In the genomic region with DNA sequence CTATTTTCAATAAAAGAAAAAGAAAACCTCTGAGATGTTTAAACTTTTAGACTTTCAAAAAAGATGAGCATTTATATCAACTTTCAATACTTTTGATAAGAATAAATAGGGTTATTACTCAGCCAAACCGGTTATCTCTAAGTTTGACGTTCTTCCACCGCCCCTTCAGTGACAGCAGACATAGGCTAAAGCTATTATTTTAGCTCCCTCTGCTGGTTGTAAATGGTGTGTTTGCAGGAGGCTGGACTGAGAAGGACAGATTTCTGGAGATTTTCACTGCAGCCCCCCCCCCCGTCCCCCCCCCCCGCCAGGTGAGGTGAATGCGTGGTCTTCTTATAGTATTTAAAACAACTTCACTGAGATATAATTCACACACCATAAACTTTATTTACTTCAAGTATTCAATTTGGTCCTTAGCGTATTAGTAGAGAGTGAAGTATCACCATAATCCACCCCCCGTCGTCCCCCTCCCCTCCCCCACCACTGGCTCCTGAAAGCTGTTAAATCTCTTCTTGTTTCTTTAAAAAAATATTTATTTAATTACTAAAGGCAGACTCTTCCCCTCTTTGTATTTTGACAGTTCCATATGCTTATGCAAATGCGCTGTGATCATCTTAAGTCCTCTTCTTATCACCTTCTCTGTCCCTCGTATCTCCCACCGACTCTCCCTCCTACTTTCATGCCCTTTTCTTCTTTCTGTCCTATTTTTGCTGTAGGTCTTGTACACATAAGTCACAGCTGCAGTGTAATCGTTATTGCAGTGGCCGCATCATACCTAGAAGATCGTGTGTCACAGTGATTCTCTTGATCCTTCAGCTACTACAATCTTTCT, we compare ENCODE assay signal across 8 mouse cellular contexts. TPM values are rescaled to one million over a fixed set of nuclear protein-coding genes. Genes with fewer than 3 reads are reported as not detected.
DNase-seq lines count a peak whose midpoint lies in the region; ATAC-seq and TF ChIP-seq lines count a peak whose summit lies in the region.

No protein-coding gene starts in this region.

- no peak overlapping the region for H3K27ac ChIP-seq in cerebellum, adult 2 months (ENCODE audit: insufficient read depth, low read length)
- H3K27ac ChIP-seq in liver, postnatal 0 days (ENCODE audit: low read depth): no peak overlapping the region

- no peak for ATAC-seq in liver, postnatal 0 days

- 5% methylated on average over 14 of the region's 15 CpGs for WGBS in cerebellum, adult 2 months
- 17% methylated on average over 12 of the region's 15 CpGs for WGBS in liver, postnatal 0 days (ENCODE audit: insufficient replicate concordance)

- no peak overlapping the region for H3ac ChIP-seq in C2C12 (ENCODE audit: control insufficient read depth, insufficient read length, low read depth)

- no peaks in the 10 kb centered on the region for H3K4me1 ChIP-seq in cerebellum, adult 2 months (ENCODE audit: control insufficient read depth, insufficient read depth, low read length)
- H3K4me1 ChIP-seq in liver, postnatal 0 days (ENCODE audit: insufficient read depth): no peaks in the 10 kb centered on the region

- peaks cover 11% of the 10 kb centered on the region for H3K27me3 ChIP-seq in C2C12 (ENCODE audit: control insufficient read depth, insufficient read depth, insufficient read length)
- H3K27me3 ChIP-seq in cerebellum, adult 2 months (ENCODE audit: control insufficient read depth, insufficient read depth, low read length): no peaks in the 10 kb centered on the region
- no peaks in the 10 kb centered on the region for H3K27me3 ChIP-seq in liver, postnatal 0 days (ENCODE audit: insufficient read depth, low read length)

- no peaks in the 10 kb centered on the region for H3K36me3 ChIP-seq in C2C12 (ENCODE audit: control insufficient read depth, insufficient read depth)
- H3K36me3 ChIP-seq in liver, postnatal 0 days (replicated peaks; ENCODE audit: insufficient read depth, low read length): no peaks in the 10 kb centered on the region

- TF ChIP-seq POLR2A in cerebellum, adult 2 months (IDR thresholded peaks at IDR 0.05; ENCODE audit: borderline replicate concordance, insufficient read depth, low read length): no peak

- H3K4me3 ChIP-seq in C2C12 (ENCODE audit: insufficient read depth, poor library complexity, severe bottlenecking): no peak overlapping the region
- H3K4me3 ChIP-seq in cerebellum, adult 2 months (replicated peaks; ENCODE audit: insufficient read depth, low read depth, low read length): peak overlapping the region; percentile 16
- no peak overlapping the region for H3K4me3 ChIP-seq in liver, postnatal 0 days (ENCODE audit: low read depth, low read length)

- 0 out of 2 replicates have a peak overlapping the region, but pooled peaks have one; percentile 22 for H3K4me2 ChIP-seq in liver, postnatal 0 days (ENCODE audit: low read depth, low read length)

- no peaks in the 10 kb centered on the region for H3K9me3 ChIP-seq in liver, postnatal 0 days (ENCODE audit: low read length)

- peak; percentile 27 for TF ChIP-seq CTCF in C2C12 (IDR thresholded peaks at IDR 0.05; ENCODE audit: control insufficient read depth, insufficient read depth, insufficient read length)
- TF ChIP-seq CTCF in cerebellum, adult 2 months (IDR thresholded peaks at IDR 0.05; ENCODE audit: borderline replicate concordance, insufficient read depth, low read depth, low read length): peak; percentile 25; the same call in 1 of the 2 replicates
- peak; percentile 69 for TF ChIP-seq CTCF in liver, postnatal 0 days (IDR thresholded peaks at IDR 0.05; ENCODE audit: low read depth)

- TF ChIP-seq EP300 in liver, postnatal 0 days (IDR thresholded peaks at IDR 0.05; ENCODE audit: low read depth): no peak

- no peak overlapping the region for H3K9ac ChIP-seq in liver, postnatal 0 days (replicated peaks)

- no peaks in the 10 kb centered on the region for H3K79me2 ChIP-seq in C2C12 (ENCODE audit: control insufficient read depth, insufficient read depth)

- DNase-seq in adrenal gland, adult (ENCODE audit: inconsistent age in 2 of 2, low spot score in 1 of 2): peak; percentile 7 to 67
- DNase-seq in adrenal gland, postnatal 25 days: no peak
- DNase-seq in cerebellum, adult 2 months: peak; percentile 25 to 64
- DNase-seq in forelimb bud, embryonic 11.5 days (ENCODE audit: low read depth, low spot score): peak; percentile 60
- peak; percentile 53 for DNase-seq in kidney, adult 9 months
- no peak for DNase-seq in liver, postnatal 0 days
- peak; percentile 46 for DNase-seq in retina, postnatal 7 days (ENCODE audit: low read depth, low spot score)

- H3K79me3 ChIP-seq in C2C12 (ENCODE audit: low read depth): no peaks in the 10 kb centered on the region

TF ChIP-seq in C2C12, 6 proteins besides CTCF, POLR2A, EP300 and RAD21:
- no peak for TF ChIP-seq MYOD1 (IDR thresholded peaks at IDR 0.05; ENCODE audit: control insufficient read depth, insufficient read length, low read depth)

RNA-seq across cellular contexts. Expression of gene Lgr5, which starts 30.1 kb away (rescaled TPM):
- 20.1 and 35.7 TPM in 2 replicates for total RNA-seq in adrenal gland, postnatal 25 days (2021)
- 0.04 TPM for polyA plus RNA-seq in C2C12 (2012; fragmentation: generic; extraction: Trizol)
- 8.6 and 9.2 TPM in 2 replicates for polyA plus RNA-seq in cerebellum, adult 2 months (2012; rRNA removed)
- polyA plus RNA-seq in liver, postnatal 0 days (2015; fragmentation: Nextera tagmentation; extraction: Ambion mirVana): 0.49 and 0.73 TPM in 2 replicates

RNA-seq across cellular contexts. Expression of gene A930009A15Rik, which starts 47.9 kb away (rescaled TPM):
- total RNA-seq in adrenal gland, postnatal 25 days (2021): not detected in 2 replicates
- not detected for polyA plus RNA-seq in C2C12 (2012; fragmentation: generic; extraction: Trizol)
- 0.32 and 0.39 TPM in 2 replicates for polyA plus RNA-seq in cerebellum, adult 2 months (2012; rRNA removed)
- polyA plus RNA-seq in liver, postnatal 0 days (2015; fragmentation: Nextera tagmentation; extraction: Ambion mirVana): 0.25 and 0.56 TPM in 2 replicates

Comparison
In these comparisons a context has a peak if more than half of its experiments do, and no peak if none do; other contexts are left out.
1. DNase-seq: peak in adrenal gland, adult (2 of 2), cerebellum, adult 2 months (2 of 2), forelimb bud, embryonic 11.5 days (single experiment), kidney, adult 9 months (single experiment) and retina, postnatal 7 days (single experiment); none in adrenal gland, postnatal 25 days (single experiment) and liver, postnatal 0 days (single experiment).
2. Peak in every context shown above with its lines, with median percentiles within 50 percentile points of each other: CTCF ChIP-seq.